Mouse (Mus musculus): ENCODE measurements around the gene Llgl2.

Llgl2 gene

DNA sequence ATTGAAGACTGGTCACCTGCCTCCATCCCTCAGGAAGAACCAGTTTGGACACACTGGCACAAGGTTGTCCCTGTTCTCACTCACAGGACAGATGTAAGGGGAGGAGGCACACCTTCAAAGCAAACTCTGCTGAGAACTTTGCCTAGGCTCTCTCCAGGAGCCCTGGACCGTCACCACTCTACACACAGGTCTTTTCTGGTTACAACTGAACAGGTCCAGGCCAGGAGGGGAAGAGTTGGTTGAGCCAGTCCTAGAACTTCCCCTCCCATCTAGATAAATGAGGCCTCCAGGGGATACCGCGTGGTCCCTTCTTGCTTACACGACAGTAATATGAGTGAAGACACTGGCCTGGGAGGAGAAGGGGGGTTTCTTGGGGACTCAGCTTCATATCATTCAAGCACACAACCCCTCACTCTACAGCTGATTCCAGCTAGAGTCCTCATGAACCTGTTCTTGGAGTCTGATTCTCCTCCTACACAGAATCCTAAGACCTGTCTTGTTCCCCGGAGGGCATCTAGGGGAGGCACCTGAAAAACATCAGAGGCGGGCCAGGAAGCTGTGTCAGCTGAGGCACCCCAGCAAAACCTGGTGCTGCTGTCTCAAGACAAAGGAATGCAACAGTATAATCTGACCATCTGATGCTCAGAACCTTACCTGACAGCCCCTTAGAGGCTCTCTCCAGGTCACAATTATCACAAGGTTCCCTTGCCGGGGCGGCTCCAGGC lies 80.5 kb downstream of the Llgl2 start:
- DNase-seq (ENCODE audit: low spot score), result no peak
